Mouse (Mus musculus) ZHBTc4 (cell line): ENCODE measurements around the gene Fuca1.

Source experiments
- DNase-seq: peaks from one replicate; pipeline ENCODE4 v3.0.0-alpha.2; 2011; ENCODE audit warnings: low read depth, low spot score

The Fuca1 gene

GRCm38 (mm10) chr4:135920304-135921241 is at the start of gene Fuca1:
Fuca1 (plus strand) TSS chr4:135920735.
- DNase-seq: peak; percentile 99

GRCm38 (mm10) chr4:135872015-135872414 is 48.5 kb upstream of the Fuca1 start:
- DNase-seq: no peak

GRCm38 (mm10) chr4:135872589-135873391 is 47.7 kb upstream of the Fuca1 start:
- no peak for DNase-seq

- peak; percentile 97 for DNase-seq
Observed at GRCm38 (mm10) chr4:135873526-135874202, 46.9 kb upstream of the Fuca1 start, which contains the start of gene Pnrc2. Pnrc2 (minus strand) TSS chr4:135873850.

GRCm38 (mm10) chr4:135874564-135875535 is 45.7 kb upstream of the Fuca1 start:
- DNase-seq: no peak

- DNase-seq: no peak
Observed at GRCm38 (mm10) chr4:135875546-135875945, 45.0 kb upstream of the Fuca1 start.

- peak; percentile 69 for DNase-seq
Observed at GRCm38 (mm10) chr4:135875991-135876582, 44.4 kb upstream of the Fuca1 start.

GRCm38 (mm10) chr4:135876583-135877020 is 43.9 kb upstream of the Fuca1 start:
- peak; percentile 92 for DNase-seq

- no peak for DNase-seq
Observed at GRCm38 (mm10) chr4:135877742-135878141, 42.8 kb upstream of the Fuca1 start.

- DNase-seq: no peak
Observed at GRCm38 (mm10) chr4:135879021-135879420, 41.5 kb upstream of the Fuca1 start.

GRCm38 (mm10) chr4:135880018-135880417 is 40.5 kb upstream of the Fuca1 start:
- DNase-seq: no peak

- DNase-seq: no peak
Observed at GRCm38 (mm10) chr4:135880576-135880975, 40.0 kb upstream of the Fuca1 start.

- DNase-seq: no peak
Observed at GRCm38 (mm10) chr4:135882023-135882422, 38.5 kb upstream of the Fuca1 start.

GRCm38 (mm10) chr4:135883401-135883851 is 37.1 kb upstream of the Fuca1 start:
- DNase-seq: no peak

- no peak for DNase-seq
Observed at GRCm38 (mm10) chr4:135883881-135884516, 36.5 kb upstream of the Fuca1 start.

GRCm38 (mm10) chr4:135884531-135884930 is 36.0 kb upstream of the Fuca1 start:
- DNase-seq: peak; percentile 69

- no peak for DNase-seq
Observed at GRCm38 (mm10) chr4:135885676-135886075, 34.9 kb upstream of the Fuca1 start.

GRCm38 (mm10) chr4:135886184-135886583 is 34.4 kb upstream of the Fuca1 start:
- no peak for DNase-seq

- DNase-seq: peak; percentile 48
Observed at GRCm38 (mm10) chr4:135888448-135889057, 32.0 kb upstream of the Fuca1 start.
